Mouse (Mus musculus): Measurements from ENCODE around the gene Sag. TPM values are rescaled to one million over a fixed set of nuclear protein-coding genes. Genes with fewer than 3 reads are reported as not detected.

Sag gene
- 1.4 and 1.9 TPM in 2 replicates for polyA plus RNA-seq (2015; fragmentation: Nextera tagmentation; extraction: Ambion mirVana)

DNA sequence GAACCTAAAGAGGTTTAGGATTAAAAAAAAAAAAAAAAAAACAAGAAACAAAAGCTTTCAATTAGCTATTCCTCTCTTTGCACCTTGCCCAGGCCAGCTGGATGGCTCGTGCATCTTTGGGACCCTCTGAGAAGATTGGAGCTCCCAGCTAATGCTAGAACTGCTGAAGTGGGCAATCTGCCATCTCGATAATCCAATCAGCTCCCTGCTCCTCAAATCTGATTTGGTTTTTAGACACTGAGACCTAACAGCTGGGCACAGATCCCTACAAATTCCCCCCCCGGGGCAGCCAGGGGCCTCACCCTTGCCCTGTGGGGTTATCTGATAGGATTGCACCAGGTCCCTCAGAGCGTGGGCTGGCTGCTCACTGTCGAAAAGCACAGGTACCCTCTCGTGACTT lies at the start of gene Sag:
Gene Sag, plus strand, starts transcription at position 105 of the 400 bp plus-strand sequence.
- no peaks in the 10 kb centered on the region for H3K4me1 ChIP-seq (replicated peaks; ENCODE audit: control insufficient read depth, insufficient read depth, low read length)
- H3K36me3 ChIP-seq (ENCODE audit: control insufficient read depth, insufficient read depth), result no peaks in the 10 kb centered on the region
- no peak within 1 kb of the TSS for H3K9ac ChIP-seq (replicated peaks; ENCODE audit: low read depth, low read length)
- ATAC-seq, result no peak
- no peak within 1 kb of the TSS for H3K27ac ChIP-seq (ENCODE audit: low read length)
- H3K27me3 ChIP-seq (replicated peaks; ENCODE audit: control insufficient read depth, insufficient read depth, low read length), result no peaks in the 10 kb centered on the region
- H3K4me2 ChIP-seq (ENCODE audit: low read length), result no peak within 1 kb of the TSS
- 72% methylated on average over 6 of the region's 6 CpGs for WGBS
- H3K9me3 ChIP-seq (ENCODE audit: control insufficient read depth, low read length), result no peaks in the 10 kb centered on the region
- H3K4me3 ChIP-seq (replicated peaks; ENCODE audit: low read length), result no peak within 1 kb of the TSS

DNA sequence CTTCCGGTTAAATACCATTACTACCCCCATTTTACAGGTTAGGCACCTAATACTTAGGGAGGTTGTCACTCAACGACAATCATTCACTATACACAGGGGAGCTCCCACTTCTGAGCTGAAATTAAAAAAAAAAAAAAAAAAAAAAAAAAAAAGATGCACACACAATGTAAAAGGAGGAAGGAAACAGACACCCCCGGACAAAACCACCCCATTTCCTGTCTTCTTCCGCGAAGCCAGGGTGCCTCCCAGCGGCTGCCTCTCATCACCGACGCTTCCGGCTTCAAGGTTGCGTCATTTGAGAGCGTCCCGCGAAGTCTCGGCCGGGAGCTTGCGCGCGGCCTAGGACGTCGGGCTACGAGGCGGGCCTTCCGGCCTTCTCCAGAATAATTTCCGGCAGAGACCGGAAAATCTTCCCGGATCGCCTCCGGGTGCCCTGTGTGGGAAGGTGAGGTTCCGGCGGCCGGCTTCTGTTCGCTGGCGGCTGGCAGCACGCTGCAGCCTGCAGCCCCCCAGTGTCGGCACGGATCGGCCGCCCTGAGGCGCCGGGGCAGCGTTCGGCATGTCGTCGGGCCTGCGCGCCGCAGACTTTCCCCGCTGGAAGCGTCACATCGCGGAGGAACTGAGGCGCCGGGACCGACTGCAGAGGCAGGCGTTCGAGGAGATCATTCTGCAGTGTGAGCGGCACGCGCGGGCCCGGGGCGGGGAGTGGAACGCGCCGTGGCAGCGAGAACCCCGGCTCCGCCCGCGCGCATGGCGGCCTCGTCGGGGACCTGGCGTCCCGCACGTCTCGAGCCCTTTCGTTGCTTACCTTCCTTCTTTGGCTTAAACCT lies 47.6 kb upstream of the Sag start, which contains the start of gene Atg16l1:
Gene Atg16l1, plus strand, starts transcription at position 230 of the 830 bp plus-strand sequence.
- WGBS, result 1% methylated on average over 77 of the region's 79 CpGs
- ATAC-seq, result peak; percentile 100
- H3K9me3 ChIP-seq (ENCODE audit: control insufficient read depth, low read length), result no peaks in the 10 kb centered on the region

DNA sequence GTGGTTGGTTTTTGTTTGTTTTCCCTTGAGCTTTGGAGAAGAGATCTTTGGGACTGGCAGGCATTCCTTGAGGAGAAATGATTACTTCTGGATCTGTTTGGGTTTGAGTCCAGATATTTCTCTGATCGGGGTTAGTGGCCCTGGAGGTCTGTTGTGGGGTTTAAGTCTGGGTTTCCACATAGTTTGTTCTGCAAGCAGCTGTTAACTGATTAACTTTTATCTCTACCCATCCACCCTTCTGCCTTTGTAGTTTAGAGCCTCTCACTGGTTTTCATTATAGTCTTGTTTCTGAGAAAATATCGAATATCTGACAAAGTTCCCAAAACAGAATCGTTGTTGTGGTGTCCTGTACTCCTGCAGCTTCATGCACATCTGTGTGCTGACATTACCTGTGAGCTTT lies 39.7 kb upstream of the Sag start:
- 97% methylated on average over 3 of the region's 3 CpGs for WGBS
- Histone ChIP-seq H3K9ac (replicated peaks; ENCODE audit: low read depth, low read length) (no peak overlapping the region), H3K27me3 (replicated peaks; ENCODE audit: control insufficient read depth, insufficient read depth, low read length) (no peaks in the 10 kb centered on the region), H3K27ac (ENCODE audit: low read length) (no peak overlapping the region), H3K4me1 (replicated peaks; ENCODE audit: control insufficient read depth, insufficient read depth, low read length) (no peaks in the 10 kb centered on the region), H3K4me2 (ENCODE audit: low read length) (no peak overlapping the region), H3K4me3 (replicated peaks; ENCODE audit: low read length) (no peak overlapping the region), H3K9me3 (ENCODE audit: control insufficient read depth, low read length) (no peaks in the 10 kb centered on the region), H3K36me3 (ENCODE audit: control insufficient read depth, insufficient read depth) (peaks cover 42% of the 10 kb centered on the region)
- no peak for ATAC-seq

More for the DNA sequence above, 47.6 kb upstream of the Sag start, which contains the start of gene Atg16l1:
- Histone ChIP-seq H3K4me2 (ENCODE audit: low read length) (peak within 1 kb of the TSS; percentile 93), H3K27ac (ENCODE audit: low read length) (peak within 1 kb of the TSS; percentile 90), H3K27me3 (replicated peaks; ENCODE audit: control insufficient read depth, insufficient read depth, low read length) (no peaks in the 10 kb centered on the region), H3K4me3 (replicated peaks; ENCODE audit: low read length) (peak within 1 kb of the TSS; percentile 99), H3K36me3 (ENCODE audit: control insufficient read depth, insufficient read depth) (peaks cover 7% of the 10 kb centered on the region), H3K4me1 (replicated peaks; ENCODE audit: control insufficient read depth, insufficient read depth, low read length) (peaks cover 14% of the 10 kb centered on the region), H3K9ac (replicated peaks; ENCODE audit: low read depth, low read length) (peak within 1 kb of the TSS; percentile 95)

DNA sequence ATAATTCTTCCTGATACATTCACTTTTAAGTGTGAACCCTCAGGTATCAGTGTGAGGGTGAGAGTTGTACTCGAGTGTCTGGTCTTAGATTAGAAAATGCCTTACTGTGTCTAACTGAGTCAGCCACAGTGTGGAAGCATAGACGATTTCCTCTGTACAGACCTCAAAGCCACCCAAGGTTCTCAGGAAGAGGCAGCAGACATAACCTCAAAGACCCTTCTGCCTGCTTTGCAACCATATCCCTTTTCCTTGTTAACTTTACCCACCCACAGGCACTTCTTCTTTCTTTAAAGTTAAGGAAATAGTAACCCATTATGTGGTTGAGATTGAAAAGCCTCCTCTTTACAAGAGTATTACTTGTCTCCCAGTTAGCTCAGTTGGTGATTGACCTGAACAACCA lies 37.7 kb upstream of the Sag start:
- H3K4me1 ChIP-seq (replicated peaks; ENCODE audit: control insufficient read depth, insufficient read depth, low read length), result no peaks in the 10 kb centered on the region

DNA sequence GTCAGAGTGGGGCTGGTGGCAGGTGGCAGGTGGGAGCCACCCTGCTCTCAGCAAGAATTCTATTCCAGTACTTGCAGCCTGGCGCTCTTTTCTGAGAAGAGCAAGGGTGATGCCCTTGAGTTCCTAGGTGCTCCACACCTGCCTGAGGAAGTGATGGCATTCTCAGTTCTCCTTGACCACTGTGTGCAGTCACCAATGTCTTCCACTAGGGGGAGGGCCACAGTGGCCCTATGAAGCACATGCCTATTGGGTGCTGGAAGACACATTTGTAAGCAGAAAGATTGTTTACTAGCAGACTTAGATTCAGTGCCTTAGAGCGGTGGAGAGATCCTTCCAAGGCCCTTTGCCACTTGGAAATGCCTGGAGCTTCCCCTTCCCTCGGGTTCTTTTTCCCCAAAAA lies 37.2 kb upstream of the Sag start:
- Histone ChIP-seq H3K36me3 (ENCODE audit: control insufficient read depth, insufficient read depth) (peaks cover 49% of the 10 kb centered on the region), H3K27ac (ENCODE audit: low read length) (no peak overlapping the region), H3K27me3 (replicated peaks; ENCODE audit: control insufficient read depth, insufficient read depth, low read length) (no peaks in the 10 kb centered on the region), H3K9ac (replicated peaks; ENCODE audit: low read depth, low read length) (no peak overlapping the region), H3K4me2 (ENCODE audit: low read length) (no peak overlapping the region), H3K9me3 (ENCODE audit: control insufficient read depth, low read length) (no peaks in the 10 kb centered on the region), H3K4me1 (replicated peaks; ENCODE audit: control insufficient read depth, insufficient read depth, low read length) (no peaks in the 10 kb centered on the region), H3K4me3 (replicated peaks; ENCODE audit: low read length) (no peak overlapping the region)
- WGBS, result 85% methylated on average over 3 of the region's 3 CpGs
- ATAC-seq, result no peak

More for the DNA sequence above, 37.7 kb upstream of the Sag start:
- H3K27ac ChIP-seq (ENCODE audit: low read length), result no peak overlapping the region
- no peaks in the 10 kb centered on the region for H3K9me3 ChIP-seq (ENCODE audit: control insufficient read depth, low read length)
- no peaks in the 10 kb centered on the region for H3K27me3 ChIP-seq (replicated peaks; ENCODE audit: control insufficient read depth, insufficient read depth, low read length)
- WGBS, result 94% methylated on average over 2 of the region's 2 CpGs
- H3K4me3 ChIP-seq (replicated peaks; ENCODE audit: low read length), result no peak overlapping the region
- H3K4me2 ChIP-seq (ENCODE audit: low read length), result no peak overlapping the region
- ATAC-seq, result no peak
- peaks cover 47% of the 10 kb centered on the region for H3K36me3 ChIP-seq (ENCODE audit: control insufficient read depth, insufficient read depth)
- no peak overlapping the region for H3K9ac ChIP-seq (replicated peaks; ENCODE audit: low read depth, low read length)

GRCm38 (mm10) chr1:87769263-87769662 lies 34.2 kb upstream of the Sag start:
- peaks cover 49% of the 10 kb centered on the region for H3K36me3 ChIP-seq (ENCODE audit: control insufficient read depth, insufficient read depth)
- ATAC-seq, result no peak

GRCm38 (mm10) chr1:87770486-87770885 lies 33.0 kb upstream of the Sag start:
- no peak overlapping the region for H3K9ac ChIP-seq (replicated peaks; ENCODE audit: low read depth, low read length)
- 98% methylated on average over 3 of the region's 3 CpGs for WGBS
- H3K9me3 ChIP-seq (ENCODE audit: control insufficient read depth, low read length), result no peaks in the 10 kb centered on the region
- no peaks in the 10 kb centered on the region for H3K27me3 ChIP-seq (replicated peaks; ENCODE audit: control insufficient read depth, insufficient read depth, low read length)
- H3K4me2 ChIP-seq (ENCODE audit: low read length), result no peak overlapping the region
- H3K4me1 ChIP-seq (replicated peaks; ENCODE audit: control insufficient read depth, insufficient read depth, low read length), result no peaks in the 10 kb centered on the region
- H3K27ac ChIP-seq (ENCODE audit: low read length), result no peak overlapping the region
- ATAC-seq, result no peak
- peaks cover 54% of the 10 kb centered on the region for H3K36me3 ChIP-seq (ENCODE audit: control insufficient read depth, insufficient read depth)
- no peak overlapping the region for H3K4me3 ChIP-seq (replicated peaks; ENCODE audit: low read length)

More at GRCm38 (mm10) chr1:87769263-87769662, 34.2 kb upstream of the Sag start:
- Histone ChIP-seq H3K9me3 (ENCODE audit: control insufficient read depth, low read length) (no peaks in the 10 kb centered on the region), H3K27me3 (replicated peaks; ENCODE audit: control insufficient read depth, insufficient read depth, low read length) (no peaks in the 10 kb centered on the region), H3K9ac (replicated peaks; ENCODE audit: low read depth, low read length) (no peak overlapping the region), H3K27ac (ENCODE audit: low read length) (no peak overlapping the region), H3K4me1 (replicated peaks; ENCODE audit: control insufficient read depth, insufficient read depth, low read length) (no peaks in the 10 kb centered on the region), H3K4me3 (replicated peaks; ENCODE audit: low read length) (no peak overlapping the region), H3K4me2 (ENCODE audit: low read length) (no peak overlapping the region)
- 98% methylated on average over 2 of the region's 2 CpGs for WGBS

- ATAC-seq, result no peak
- H3K9me3 ChIP-seq (ENCODE audit: control insufficient read depth, low read length), result no peaks in the 10 kb centered on the region
- no peaks in the 10 kb centered on the region for H3K27me3 ChIP-seq (replicated peaks; ENCODE audit: control insufficient read depth, insufficient read depth, low read length)
- no peak overlapping the region for H3K4me2 ChIP-seq (ENCODE audit: low read length)
- no peak overlapping the region for H3K4me3 ChIP-seq (replicated peaks; ENCODE audit: low read length)
- H3K9ac ChIP-seq (replicated peaks; ENCODE audit: low read depth, low read length), result no peak overlapping the region
- no peaks in the 10 kb centered on the region for H3K4me1 ChIP-seq (replicated peaks; ENCODE audit: control insufficient read depth, insufficient read depth, low read length)
- WGBS, result 98% methylated on average over 3 of the region's 3 CpGs
- peaks cover 62% of the 10 kb centered on the region for H3K36me3 ChIP-seq (ENCODE audit: control insufficient read depth, insufficient read depth)
- H3K27ac ChIP-seq (ENCODE audit: low read length), result no peak overlapping the region
Observed at GRCm38 (mm10) chr1:87771724-87772123, 31.8 kb upstream of the Sag start.

- Histone ChIP-seq H3K4me1 (replicated peaks; ENCODE audit: control insufficient read depth, insufficient read depth, low read length) (no peaks in the 10 kb centered on the region), H3K4me3 (replicated peaks; ENCODE audit: low read length) (no peak overlapping the region), H3K27ac (ENCODE audit: low read length) (no peak overlapping the region), H3K27me3 (replicated peaks; ENCODE audit: control insufficient read depth, insufficient read depth, low read length) (no peaks in the 10 kb centered on the region), H3K9ac (replicated peaks; ENCODE audit: low read depth, low read length) (no peak overlapping the region), H3K36me3 (ENCODE audit: control insufficient read depth, insufficient read depth) (peaks cover 61% of the 10 kb centered on the region), H3K9me3 (ENCODE audit: control insufficient read depth, low read length) (no peaks in the 10 kb centered on the region), H3K4me2 (ENCODE audit: low read length) (no peak overlapping the region)
- no peak for ATAC-seq
- WGBS, result 84% methylated on average over 2 of the region's 2 CpGs
Observed at GRCm38 (mm10) chr1:87773336-87773735, 30.1 kb upstream of the Sag start.

All from forebrain, embryonic 16.5 days (tissue).